Mouse (Mus musculus): ENCODE data around the gene Zfy2.

The Zfy2 gene

GRCm38 (mm10) chrY:2170309-2170708 lies at the start of gene Zfy2:
Gene Zfy2 (minus strand): TSS chrY:2170409.
- in situ Hi-C loops (cut with MboI, MseI) = no loop called here
